Mouse (Mus musculus) intestine, embryonic 14.5 days (tissue): Measurements from ENCODE around the gene Cltc. TPM values are rescaled to one million over a fixed set of nuclear protein-coding genes. Genes with fewer than 3 reads are reported as not detected.
A peak's percentile ranks its signal among the peaks of the same experiment; 100 is the strongest.

Source experiments
- ATAC-seq: fragments of 200-750 bp; cut with Nextera tagmentation; replicated peaks from 2 replicates; pipeline ENCODE4 v1.8.0; 2017; ENCODE audit warnings: low read depth, moderate number of reproducible peaks, moderate TSS enrichment, moderate library complexity; ENCODE audit not compliant: low FRiP score, low TSS enrichment
- DNase-seq: peaks from one replicate; pipeline ENCODE4 v3.0.0-alpha.2; 2018; ENCODE audit warnings: low spot score
- H3K27ac ChIP-seq: fragments of 300-500 bp; sonication (generic); 2 replicates; pipeline ENCODE4 v1.5.1; 2014; ENCODE audit warnings: low read depth, mild to moderate bottlenecking, control low read depth
- H3K27me3 ChIP-seq: fragments of 300-500 bp; sonication (generic); replicated peaks from 2 replicates; pipeline ENCODE4 v1.6.1; 2014; ENCODE audit warnings: low read length, control low read depth; ENCODE audit not compliant: control insufficient read depth, insufficient read depth
- H3K36me3 ChIP-seq: fragments of 300-500 bp; sonication (generic); 2 replicates; pipeline ENCODE4 v1.6.1; 2014; ENCODE audit warnings: low read length, control low read depth; ENCODE audit not compliant: control insufficient read depth, insufficient read depth
- H3K4me1 ChIP-seq: fragments of 300-500 bp; sonication (generic); replicated peaks from 2 replicates; pipeline ENCODE4 v1.6.1; 2014; ENCODE audit warnings: low read length, control low read depth, mixed read lengths; ENCODE audit not compliant: control insufficient read depth, insufficient read depth
- H3K4me2 ChIP-seq: fragments of 300-500 bp; sonication (generic); 2 replicates; pipeline ENCODE4 v1.6.1; 2014; ENCODE audit warnings: low read length
- H3K4me3 ChIP-seq: fragments of 300-500 bp; sonication (generic); 2 replicates; pipeline ENCODE4 v1.5.1; 2014; ENCODE audit warnings: low read depth, low read length, control low read depth, mixed read lengths
- H3K9ac ChIP-seq: fragments of 300-500 bp; sonication (generic); 2 replicates; pipeline ENCODE4 v1.6.1; 2014; ENCODE audit warnings: mild to moderate bottlenecking, low read length
- H3K9me3 ChIP-seq: fragments of 300-500 bp; sonication (generic); 2 replicates; pipeline ENCODE4 v1.6.1; 2016; ENCODE audit warnings: low read length, control low read depth; ENCODE audit not compliant: control insufficient read depth
- WGBS: fragments of 180-500 bp; shearing (Covaris S2); extraction: QIAGEN DNeasy Blood & Tissue Kit; methylation state at CpG from one replicate; pipeline ENCODE4 v1.1.7; 2014; 5-methylcytosine and 5-hydroxymethylcytosine counted together
- polyA plus RNA-seq: library from polyadenylated mRNA; unstranded; fragments of >200 nt; fragmentation: Nextera tagmentation; extraction: Ambion mirVana; gene quantifications from 2 replicates; pipeline ENCODE4 v1.2.1, GENCODE M21; 2014

Cltc gene
- polyA plus RNA-seq, 1 experiment from 2014 or later: 177 TPM

GRCm38 (mm10) chr11:86653446-86653845, 103.9 kb downstream of the Cltc start:
- Histone ChIP-seq H3K4me2 (no peak overlapping the region), H3K27ac (no peak overlapping the region), H3K4me3 (no peak overlapping the region), H3K36me3 (0 out of 2 replicates have a peak, but pooled peaks cover 7% of the 10 kb centered on the region), H3K27me3 (no peaks in the 10 kb centered on the region), H3K9me3 (no peaks in the 10 kb centered on the region), H3K9ac (no peak overlapping the region), H3K4me1 (no peaks in the 10 kb centered on the region)
- ATAC-seq (no peak), DNase-seq (peak; percentile 60)
- 41% methylated on average over 3 of the region's 3 CpGs for WGBS

- ATAC-seq (no peak), DNase-seq (no peak)
- no peak overlapping the region for H3K4me2 ChIP-seq
- no peaks in the 10 kb centered on the region for H3K9me3 ChIP-seq
- H3K4me1 ChIP-seq: no peaks in the 10 kb centered on the region
- 87% methylated on average over 4 of the region's 4 CpGs for WGBS
- H3K27ac ChIP-seq: no peak overlapping the region
- no peak overlapping the region for H3K9ac ChIP-seq
- H3K27me3 ChIP-seq: no peaks in the 10 kb centered on the region
- no peak overlapping the region for H3K4me3 ChIP-seq
- H3K36me3 ChIP-seq: 0 out of 2 replicates have a peak, but pooled peaks cover 7% of the 10 kb centered on the region
These were observed 104.8 kb downstream of the Cltc start for GRCm38 (mm10) chr11:86652578-86652979.

- 0 out of 2 replicates have a peak, but pooled peaks cover 7% of the 10 kb centered on the region for H3K36me3 ChIP-seq
- no peaks in the 10 kb centered on the region for H3K27me3 ChIP-seq
- no peaks in the 10 kb centered on the region for H3K9me3 ChIP-seq
- no peak overlapping the region for H3K4me2 ChIP-seq
- DNase-seq: no peak
- H3K4me1 ChIP-seq: no peaks in the 10 kb centered on the region
- H3K27ac ChIP-seq: no peak overlapping the region
- H3K9ac ChIP-seq: no peak overlapping the region
- 73% methylated on average over 6 of the region's 6 CpGs for WGBS
- H3K4me3 ChIP-seq: no peak overlapping the region
- ATAC-seq: no peak
These were observed 106.7 kb downstream of the Cltc start for GRCm38 (mm10) chr11:86650676-86651075.

- Histone ChIP-seq H3K9ac (no peak overlapping the region), H3K36me3 (0 out of 2 replicates have a peak, but pooled peaks cover 7% of the 10 kb centered on the region), H3K27ac (no peak overlapping the region), H3K4me1 (no peaks in the 10 kb centered on the region), H3K9me3 (no peaks in the 10 kb centered on the region), H3K4me2 (no peak overlapping the region), H3K27me3 (no peaks in the 10 kb centered on the region), H3K4me3 (no peak overlapping the region)
- 90% methylated on average over 1 of the region's 1 CpGs for WGBS
- ATAC-seq (no peak), DNase-seq (no peak)
These were observed 107.8 kb downstream of the Cltc start for GRCm38 (mm10) chr11:86649542-86649941.

- no peak for ATAC-seq
- 88% methylated on average over 15 of the region's 15 CpGs for whole genome bisulfite sequencing
- 0 out of 2 replicates have a peak, but pooled peaks cover 10% of the 10 kb centered on the region for H3K36me3 ChIP-seq
These were observed 109.5 kb downstream of the Cltc start for GRCm38 (mm10) chr11:86647706-86648447.

GRCm38 (mm10) chr11:86646885-86647459, 110.4 kb downstream of the Cltc start:
- 87% methylated on average over 3 of the region's 3 CpGs for WGBS
- Histone ChIP-seq H3K9ac (no peak overlapping the region), H3K9me3 (no peaks in the 10 kb centered on the region), H3K27me3 (no peaks in the 10 kb centered on the region), H3K4me2 (no peak overlapping the region), H3K4me1 (no peaks in the 10 kb centered on the region), H3K36me3 (0 out of 2 replicates have a peak, but pooled peaks cover 3% of the 10 kb centered on the region), H3K4me3 (no peak overlapping the region), H3K27ac (no peak overlapping the region)
- no peak for DNase-seq
- ATAC-seq: no peak

More at GRCm38 (mm10) chr11:86647706-86648447, 109.5 kb downstream of the Cltc start:
- DNase-seq: no peak
- no peaks in the 10 kb centered on the region for H3K27me3 ChIP-seq
- H3K4me3 ChIP-seq: no peak overlapping the region
- no peak overlapping the region for H3K27ac ChIP-seq
- H3K4me2 ChIP-seq: no peak overlapping the region
- H3K9ac ChIP-seq: no peak overlapping the region
- H3K9me3 ChIP-seq: no peaks in the 10 kb centered on the region
- no peaks in the 10 kb centered on the region for H3K4me1 ChIP-seq

- no peak overlapping the region for H3K27ac ChIP-seq
- no peak overlapping the region for H3K9ac ChIP-seq
- no peaks in the 10 kb centered on the region for H3K27me3 ChIP-seq
- no peak for DNase-seq
- 0 out of 2 replicates have a peak, but pooled peaks cover 3% of the 10 kb centered on the region for H3K36me3 ChIP-seq
- WGBS: 63% methylated on average over 7 of the region's 7 CpGs
- H3K4me2 ChIP-seq: no peak overlapping the region
- no peak for ATAC-seq
- no peak overlapping the region for H3K4me3 ChIP-seq
- H3K4me1 ChIP-seq: no peaks in the 10 kb centered on the region
- H3K9me3 ChIP-seq: no peaks in the 10 kb centered on the region
These were observed 111.1 kb downstream of the Cltc start for GRCm38 (mm10) chr11:86646136-86646834.

GRCm38 (mm10) chr11:86644553-86644952, 112.8 kb downstream of the Cltc start:
- Histone ChIP-seq H3K36me3 (0 out of 2 replicates have a peak, but pooled peaks cover 3% of the 10 kb centered on the region), H3K4me3 (no peak overlapping the region), H3K9ac (no peak overlapping the region), H3K9me3 (no peaks in the 10 kb centered on the region), H3K4me2 (no peak overlapping the region), H3K4me1 (no peaks in the 10 kb centered on the region), H3K27me3 (no peaks in the 10 kb centered on the region), H3K27ac (no peak overlapping the region)
- 93% methylated on average over 4 of the region's 4 CpGs for WGBS
- ATAC-seq (no peak), DNase-seq (no peak)
